Mouse (Mus musculus) liver, adult 2 months (tissue): ENCODE measurements around the gene Pign.

Source experiments
- CTCF ChIP-seq: fragments of 200-500 bp; IDR thresholded peaks from 2 replicates; pipeline ENCODE4 v1.5.1; 2011; ENCODE audit warnings: low read depth, low read length, control low read depth
- POLR2A ChIP-seq: fragments of 200-500 bp; IDR thresholded peaks from 2 replicates; pipeline ENCODE4 v1.6.1; 2011; ENCODE audit warnings: low read length, control low read depth; ENCODE audit not compliant: insufficient read depth; ENCODE audit errors: extremely low read depth

DNA sequence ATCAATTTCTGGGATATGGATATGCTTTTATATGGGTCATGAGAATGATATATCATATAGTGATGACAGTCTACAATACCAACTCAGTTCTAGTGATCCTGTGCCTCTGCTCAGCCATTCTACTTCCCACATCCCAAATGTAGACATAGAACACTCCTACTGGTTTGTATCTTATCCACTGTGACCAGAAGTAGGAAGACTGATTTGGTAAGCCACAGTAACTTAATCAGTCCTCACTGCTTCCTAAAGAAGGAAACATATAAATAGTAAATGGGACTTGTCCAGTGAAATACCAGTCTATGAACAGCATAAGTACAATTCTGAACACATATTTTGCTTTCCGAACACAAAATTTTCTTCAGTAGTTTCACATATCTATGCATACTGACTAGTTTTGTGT, 9.5 kb downstream of the Pign start:
- TF ChIP-seq CTCF (no peak), POLR2A (no peak)
